Mouse (Mus musculus) bone marrow macrophage, adult 2 months (primary cell): ENCODE data around the gene Kansl3.

Experiments
- CTCF ChIP-seq: IDR thresholded peaks from 2 replicates; pipeline ENCODE4 v1.5.1; 2012; ENCODE audit warnings: low read depth, mild to moderate bottlenecking, low read length, moderate library complexity
- POLR2A ChIP-seq: IDR thresholded peaks from 2 replicates; pipeline ENCODE4 v1.6.1; 2012; ENCODE audit warnings: mild to moderate bottlenecking, low read depth, low read length, borderline replicate concordance

GRCm38 (mm10) chr1:36325900-36326321 lies 43.1 kb downstream of the Kansl3 start:
- TF ChIP-seq POLR2A (no peak), CTCF (no peak)
